Mouse (Mus musculus): Measurements from ENCODE around the gene Faap24.

DNA sequence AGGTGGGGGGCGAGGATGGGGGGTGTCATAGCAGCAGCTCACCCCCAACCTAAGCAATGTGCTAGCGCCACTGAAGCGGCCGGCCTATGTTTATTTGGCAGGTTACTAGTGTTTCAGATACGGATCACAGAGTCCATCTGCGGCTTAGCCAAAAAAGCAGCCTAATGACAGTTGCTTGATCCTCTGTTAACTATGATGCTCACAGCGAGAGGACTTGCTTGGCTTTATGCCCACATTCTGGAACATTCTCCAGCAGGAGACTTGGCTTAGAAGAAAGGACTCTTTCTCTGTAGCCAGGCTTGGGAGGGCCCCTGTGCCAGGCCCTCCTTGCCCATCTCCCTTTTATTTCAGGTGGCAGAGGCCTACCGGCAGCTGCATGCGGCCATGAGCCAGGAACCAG lies 20.0 kb downstream of the Faap24 start:
- TF ChIP-seq CTCF (IDR thresholded peaks at IDR 0.05; ENCODE audit: low read depth, low read length) = no peak
- TF ChIP-seq POLR2AphosphoS5 (IDR thresholded peaks at IDR 0.05; ENCODE audit: insufficient replicate concordance, low read depth, low read length) = no peak
- no peak for TF ChIP-seq GATA1 (IDR thresholded peaks at IDR 0.05; ENCODE audit: borderline replicate concordance, low read length)

Measured in G1E (cell line).